Mouse (Mus musculus) naive thymus-derived CD4-positive, alpha-beta T cell, adult 2 months (primary cell): ENCODE measurements around the gene 1700001P01Rik.
"Not testable (repeated sequence)": the region's sequence is repeated elsewhere in the genome, so short reads cannot be mapped to it uniquely, and the experiment has no call there.

ENCODE experiments used
- DNase-seq: peaks from one replicate; pipeline ENCODE4 v3.0.0-alpha.2; 2011; ENCODE audit warnings: low read depth

Gene 1700001P01Rik

DNA sequence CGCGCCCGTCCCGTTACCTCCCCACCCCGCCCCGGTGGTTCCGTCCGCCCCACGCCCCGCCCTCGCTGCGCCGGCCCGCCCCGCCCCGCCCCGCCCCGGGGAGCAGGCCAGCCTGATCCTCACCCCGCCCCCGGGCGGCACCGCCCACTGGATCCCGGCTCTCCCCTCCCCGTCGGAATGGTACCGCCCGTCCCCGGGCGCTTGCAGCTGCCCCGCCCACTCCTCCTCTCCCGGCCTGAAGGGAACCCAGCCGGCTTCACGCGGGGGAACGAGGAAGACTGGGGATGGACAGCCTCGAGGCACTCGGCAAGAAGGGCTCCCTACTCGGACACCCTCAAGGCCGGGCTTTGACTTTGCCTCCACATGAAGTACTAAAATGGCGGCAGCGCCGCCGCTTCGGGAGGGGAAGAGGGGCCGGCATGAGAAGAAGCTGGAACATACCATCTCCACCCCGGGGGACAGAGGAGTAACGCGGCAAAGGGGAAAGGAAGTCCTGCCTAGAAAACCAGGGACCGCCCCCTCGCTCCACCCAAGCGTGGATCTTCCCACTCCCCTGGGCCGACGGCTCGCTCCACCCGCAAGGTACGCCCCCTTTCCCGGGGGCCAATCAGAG is 30.9 kb downstream of the 1700001P01Rik start:
- peak; percentile 98 for DNase-seq

DNA sequence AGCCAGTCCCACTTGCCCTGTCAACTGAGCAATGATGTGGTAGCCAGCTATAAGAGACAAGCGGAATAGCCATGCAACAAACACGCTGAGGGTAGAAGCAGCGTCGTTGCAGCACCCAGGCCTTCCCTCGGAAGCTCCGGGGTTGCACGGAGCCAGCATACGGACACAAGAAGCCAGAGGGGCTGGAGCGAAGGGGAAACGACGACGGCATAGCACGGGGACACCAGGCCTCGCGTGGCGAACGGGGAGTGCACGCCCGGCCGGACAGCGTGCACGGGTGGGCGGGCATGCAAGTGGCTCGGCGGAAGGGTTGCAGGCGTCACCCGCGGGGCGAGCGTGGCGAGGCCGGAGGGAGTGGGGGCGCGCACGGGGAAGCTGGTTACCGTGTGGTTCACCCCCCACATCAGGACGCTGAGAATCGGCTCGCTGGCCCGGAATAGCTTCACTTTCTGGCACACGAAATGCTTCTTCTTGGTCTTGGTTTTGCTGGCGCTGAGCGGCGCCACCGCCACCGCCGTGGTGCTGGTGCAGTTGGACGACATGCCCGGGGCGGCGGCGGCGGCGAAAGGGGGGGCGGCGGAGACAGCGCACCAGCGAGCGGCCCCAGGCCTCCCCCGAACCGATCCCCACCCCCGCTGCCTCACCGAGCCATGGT is 31.5 kb downstream of the 1700001P01Rik start, which contains the start of gene Pip4k2b:
Pip4k2b (minus strand) TSS at position 642 of the 655 bp plus-strand sequence.
- DNase-seq = no peak

DNA sequence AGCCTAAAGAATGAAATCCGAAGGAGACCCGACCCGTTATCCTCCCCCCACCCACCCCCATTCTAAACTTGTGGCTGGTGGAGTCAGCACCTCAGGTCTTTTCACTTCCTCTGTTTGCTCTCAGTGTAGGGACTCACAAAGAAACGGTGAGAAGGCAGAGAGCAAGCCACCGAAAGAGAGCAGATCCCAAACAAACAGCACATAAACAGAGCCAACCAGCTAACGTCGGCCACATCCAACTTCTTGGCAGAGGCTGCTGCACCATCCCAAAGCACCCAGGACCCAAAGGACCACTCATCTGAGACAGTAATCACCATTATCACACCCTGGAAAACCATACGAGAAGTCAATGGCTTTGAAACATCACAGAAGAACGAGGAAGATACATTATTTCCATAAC is 32.3 kb downstream of the 1700001P01Rik start:
- DNase-seq = peak; percentile 46

DNA sequence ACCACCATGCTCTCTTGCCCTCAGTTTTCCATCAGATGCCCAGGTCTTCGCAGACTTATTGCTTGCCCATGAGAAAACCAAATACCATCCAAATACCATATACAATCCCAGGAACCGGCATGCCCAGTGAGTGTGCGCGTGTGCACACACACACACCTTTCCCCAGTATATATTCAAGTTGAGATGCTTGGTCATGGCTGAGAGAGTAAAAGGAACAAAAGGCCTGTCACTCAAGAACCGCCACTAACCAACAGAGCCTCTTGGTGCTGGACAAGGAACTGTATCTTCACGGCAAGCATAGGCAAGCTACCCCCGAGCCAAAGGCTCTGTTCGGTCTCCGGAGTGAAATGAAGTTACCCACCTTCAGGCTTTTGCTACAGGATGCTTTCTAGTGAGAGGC is 33.1 kb downstream of the 1700001P01Rik start:
- DNase-seq = no peak

DNA sequence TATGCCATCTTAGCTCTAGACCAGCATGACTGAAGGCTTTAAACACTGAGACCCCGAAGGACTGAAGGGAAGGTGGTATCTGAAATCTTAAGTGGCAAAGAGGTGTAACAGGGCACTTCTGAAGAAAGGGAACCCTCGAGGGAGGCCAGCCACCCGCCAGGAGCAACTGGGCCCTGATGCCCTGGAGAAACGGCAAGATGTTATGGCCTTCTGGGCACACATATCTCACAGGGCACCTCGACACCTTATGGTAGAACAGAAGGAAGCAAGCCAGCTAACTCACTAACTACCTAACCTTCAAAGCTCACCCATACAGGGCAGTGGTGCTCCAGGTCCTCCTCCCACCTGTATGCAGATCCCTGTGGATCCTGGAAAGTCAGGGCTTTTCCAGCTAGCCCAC is 33.6 kb downstream of the 1700001P01Rik start:
- no peak for DNase-seq

DNA sequence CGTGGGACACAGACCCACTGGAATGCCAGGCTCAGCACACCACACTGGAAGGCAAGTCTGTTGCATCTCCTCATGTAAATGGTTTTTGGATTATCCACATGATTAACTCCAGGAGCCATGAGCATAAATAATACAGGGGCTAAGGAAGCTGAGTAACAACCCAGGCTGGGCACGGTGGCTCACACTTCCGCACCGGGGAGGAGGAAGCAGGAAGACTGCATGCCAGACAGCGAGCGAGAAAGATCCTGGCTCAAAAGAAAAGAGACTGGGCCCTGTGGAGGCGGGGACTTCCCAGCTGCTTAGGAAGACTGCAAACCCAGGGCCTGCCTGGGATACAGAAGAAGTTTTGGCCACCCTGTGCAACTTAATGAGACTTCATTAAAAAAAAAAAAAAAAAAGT is 35.5 kb downstream of the 1700001P01Rik start:
- DNase-seq = no peak

DNA sequence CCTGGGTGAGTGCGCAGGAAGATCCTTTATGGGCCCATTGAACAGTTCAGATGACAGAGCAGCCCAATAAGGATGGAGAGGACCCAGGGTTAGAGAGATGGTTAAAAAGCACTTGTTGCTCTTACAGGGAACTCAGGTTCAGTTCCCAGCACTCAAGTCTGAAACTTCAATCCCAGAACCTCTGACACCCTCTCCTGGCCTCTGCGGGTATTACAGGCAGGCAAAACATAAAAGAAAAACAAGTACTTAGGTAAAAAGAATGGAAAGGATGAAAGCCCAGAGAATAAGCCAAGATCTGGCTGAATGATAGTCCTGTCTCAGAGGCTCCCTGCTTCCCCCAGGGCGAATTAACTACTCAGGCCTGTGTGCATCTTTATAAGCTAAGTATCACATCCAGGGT is 36.6 kb downstream of the 1700001P01Rik start:
- DNase-seq = peak; percentile 53

DNA sequence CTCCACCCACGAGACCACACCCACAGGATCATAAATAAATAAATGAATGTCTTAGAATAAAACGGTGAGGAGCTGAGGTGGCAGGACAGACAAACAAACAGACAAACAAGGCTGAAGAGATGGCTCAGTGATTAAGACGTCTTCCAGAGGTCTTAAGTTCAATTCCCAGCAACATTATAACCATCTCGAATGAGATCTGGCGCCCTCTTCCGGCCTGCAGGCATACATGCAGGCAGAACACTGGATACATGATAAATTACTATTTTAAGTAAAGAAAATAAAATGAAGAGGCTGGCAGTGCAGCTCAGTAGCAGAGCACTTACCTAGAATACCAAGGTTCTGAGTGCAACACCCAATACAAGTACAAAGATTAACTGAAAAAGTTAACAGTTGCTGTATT is 37.0 kb downstream of the 1700001P01Rik start:
- DNase-seq = peak; percentile 63

DNA sequence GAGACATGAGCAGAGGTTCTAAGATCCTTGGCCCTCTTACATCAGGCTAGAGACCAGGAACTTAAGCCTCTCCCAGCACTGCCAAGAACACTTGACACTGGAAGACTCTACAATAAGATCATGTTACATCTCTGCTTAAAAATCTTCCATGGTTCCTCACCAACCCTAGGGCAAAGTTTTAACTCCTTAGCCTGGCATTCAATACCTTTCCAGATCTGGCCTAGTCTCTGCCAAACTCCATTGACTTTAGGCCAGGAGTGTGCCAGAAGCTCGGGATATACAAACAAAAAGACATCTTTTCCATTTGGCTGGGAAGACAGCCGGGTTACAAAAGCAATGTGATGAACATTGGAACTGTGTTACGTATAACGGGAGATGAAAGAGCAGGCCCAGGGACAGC is 38.1 kb downstream of the 1700001P01Rik start:
- DNase-seq = no peak

DNA sequence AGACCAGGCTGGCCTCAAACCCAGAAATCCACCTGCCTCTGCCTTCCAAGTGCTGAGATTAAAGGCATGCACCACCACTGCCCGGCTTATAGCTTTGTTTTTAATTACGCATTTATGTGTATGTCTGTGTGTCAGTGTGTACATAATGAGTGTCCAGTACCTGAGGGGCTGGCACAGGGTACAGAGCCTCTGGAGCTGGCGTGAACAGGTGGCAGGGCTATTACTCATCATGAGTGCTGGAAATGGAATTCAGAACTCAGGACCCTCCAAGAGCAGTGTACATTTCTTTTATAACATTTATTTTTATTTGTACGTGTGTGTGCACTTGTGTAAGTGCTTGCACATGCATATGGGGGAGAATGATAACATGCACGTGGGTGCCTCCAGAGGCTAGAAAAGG is 39.1 kb downstream of the 1700001P01Rik start:
- no peak for DNase-seq

DNA sequence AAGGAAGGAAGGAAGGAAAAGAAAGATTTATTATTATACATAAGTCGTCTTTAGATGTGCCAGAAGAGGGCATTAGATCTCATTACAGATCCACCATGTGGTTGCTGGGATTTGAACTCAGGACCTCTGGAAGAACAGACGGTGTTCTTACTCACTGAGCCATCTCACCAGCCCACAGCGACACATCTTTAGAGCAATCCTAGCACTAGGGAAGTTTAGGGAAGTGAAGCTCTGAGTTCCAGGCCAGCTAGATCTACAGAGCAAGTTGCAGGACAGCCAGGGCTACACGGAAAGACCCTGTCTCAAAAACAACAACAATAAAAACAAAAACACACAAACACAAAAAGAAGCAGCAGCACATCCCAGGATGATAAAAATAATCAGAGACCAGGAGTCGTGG is 40.9 kb downstream of the 1700001P01Rik start:
- DNase-seq = not testable (repeated sequence)

DNA sequence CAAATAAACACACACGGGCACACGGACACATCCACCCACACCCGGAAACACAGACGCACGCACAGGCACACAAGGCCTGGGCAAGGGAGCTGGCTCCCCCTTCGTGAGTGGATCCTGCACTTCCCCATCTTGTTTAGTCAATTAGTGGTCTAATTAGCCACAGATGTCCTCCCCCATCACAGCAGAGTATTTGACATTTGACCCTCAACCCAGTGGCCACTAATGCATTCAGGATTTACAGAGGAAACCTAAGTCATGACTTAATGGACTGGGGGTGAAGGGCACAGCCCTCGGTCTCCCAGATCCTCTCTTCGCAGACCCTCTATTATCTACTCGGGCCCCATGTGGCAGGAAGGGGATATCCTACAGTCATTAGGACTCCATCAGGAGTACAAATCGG is 42.0 kb downstream of the 1700001P01Rik start:
- no peak for DNase-seq

DNA sequence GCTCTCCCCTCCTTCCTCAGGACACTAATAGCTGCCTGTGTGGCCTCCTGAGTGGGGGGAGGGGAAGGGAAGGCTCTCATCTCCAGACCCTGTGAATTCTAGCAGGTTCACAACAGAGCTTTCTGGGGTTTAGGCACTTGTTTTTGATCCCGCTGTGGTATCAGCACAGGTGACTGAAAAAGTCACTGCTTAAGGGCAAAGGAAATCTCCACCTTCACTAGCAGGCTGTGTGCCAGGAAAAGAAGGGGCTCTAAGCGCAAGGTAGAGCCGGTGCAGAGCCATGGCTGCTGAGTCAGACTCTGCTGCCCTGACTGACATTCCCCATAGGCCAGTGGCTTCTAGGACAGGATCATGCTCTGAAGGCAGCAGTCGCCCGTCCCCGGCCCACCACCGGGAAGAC is 47.0 kb downstream of the 1700001P01Rik start:
- DNase-seq = peak; percentile 65

DNA sequence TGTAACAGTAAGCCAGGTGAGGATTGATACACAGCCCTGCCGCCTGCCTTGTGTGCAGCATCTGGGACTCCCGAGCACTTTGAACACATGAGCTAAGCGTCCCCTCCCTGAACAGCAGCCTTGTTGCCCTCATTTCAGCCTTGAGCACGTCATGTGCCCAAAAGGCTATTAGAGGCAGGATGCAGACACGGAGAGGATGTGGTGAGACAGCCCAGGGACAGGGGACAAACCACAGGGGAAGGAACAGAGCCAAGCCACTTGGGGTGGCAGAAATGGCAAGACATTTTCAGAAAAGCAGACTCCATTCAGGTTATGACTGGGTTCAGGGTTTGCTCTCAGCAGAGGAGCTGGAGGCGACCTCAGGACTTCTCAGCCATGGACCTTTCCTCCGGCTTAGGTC is 47.4 kb downstream of the 1700001P01Rik start:
- DNase-seq = peak; percentile 84

DNA sequence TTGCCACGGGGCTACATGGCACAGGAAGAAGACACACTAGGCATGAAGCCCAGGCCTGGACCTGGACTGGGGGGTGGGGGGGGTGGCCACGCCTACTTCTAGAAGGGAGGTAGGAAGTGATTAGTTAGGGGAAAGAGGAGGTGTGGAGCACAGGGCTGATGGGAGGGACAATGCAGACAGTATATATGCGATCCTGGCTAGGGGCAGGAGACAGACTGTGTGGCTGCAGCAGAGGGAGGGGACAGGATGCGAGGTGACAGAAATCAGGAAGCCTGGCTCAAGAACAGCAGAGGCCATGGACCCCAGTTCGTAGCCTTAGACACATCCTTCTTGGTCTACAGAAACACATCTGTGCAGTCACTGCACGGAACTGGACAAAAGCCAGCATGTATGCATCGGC is 52.0 kb downstream of the 1700001P01Rik start:
- DNase-seq = no peak
